Mouse (Mus musculus) adrenal gland, postnatal 10 days (tissue): ENCODE data around the gene Ttc7b. TPM values are rescaled to one million over a fixed set of nuclear protein-coding genes. Genes with fewer than 3 reads are reported as not detected.
A peak's percentile ranks its signal among the peaks of the same experiment; 100 is the strongest.

ENCODE experiments used
- DNase-seq: peaks from one replicate; pipeline ENCODE4 v3.0.0; 2021; ENCODE audit warnings: mixed read lengths
- total RNA-seq, 2 experiments: library from RNA; stranded (reverse); gene quantifications; 2 replicates each; pipeline ENCODE4 v1.2.3; 2021

Gene Ttc7b
- total RNA-seq, 2 experiments from 2014 or later, result 63.4 to 85.3 TPM

GRCm38 (mm10) chr12:100303141-100303540 is 217.5 kb downstream of the Ttc7b start:
- no peak for DNase-seq

- no peak for DNase-seq
Observed at GRCm38 (mm10) chr12:100300446-100300845, 220.2 kb downstream of the Ttc7b start.

GRCm38 (mm10) chr12:100299322-100299726 is 221.3 kb downstream of the Ttc7b start:
- DNase-seq, result peak; percentile 41

GRCm38 (mm10) chr12:100298788-100299187 is 221.8 kb downstream of the Ttc7b start:
- DNase-seq, result no peak

GRCm38 (mm10) chr12:100297961-100298360 is 222.7 kb downstream of the Ttc7b start:
- DNase-seq, result no peak

- no peak for DNase-seq
Observed at GRCm38 (mm10) chr12:100294457-100294856, 226.2 kb downstream of the Ttc7b start.

- DNase-seq, result no peak
Observed at GRCm38 (mm10) chr12:100293956-100294355, 226.7 kb downstream of the Ttc7b start.

- DNase-seq, result no peak
Observed at GRCm38 (mm10) chr12:100290711-100291685, 229.6 kb downstream of the Ttc7b start.

GRCm38 (mm10) chr12:100290178-100290531 is 230.5 kb downstream of the Ttc7b start:
- no peak for DNase-seq

GRCm38 (mm10) chr12:100289267-100290177 is 231.1 kb downstream of the Ttc7b start:
- peak; percentile 88 for DNase-seq

- no peak for DNase-seq
Observed at GRCm38 (mm10) chr12:100288018-100288417, 232.6 kb downstream of the Ttc7b start.

GRCm38 (mm10) chr12:100287565-100287964 is 233.1 kb downstream of the Ttc7b start:
- DNase-seq, result no peak

GRCm38 (mm10) chr12:100283283-100283682 is 237.3 kb downstream of the Ttc7b start:
- DNase-seq, result no peak

- peak; percentile 34 for DNase-seq
Observed at GRCm38 (mm10) chr12:100282025-100282885, 238.4 kb downstream of the Ttc7b start.

GRCm38 (mm10) chr12:100280972-100281794 is 239.4 kb downstream of the Ttc7b start:
- peak; percentile 75 for DNase-seq

- no peak for DNase-seq
Observed at GRCm38 (mm10) chr12:100279898-100280297, 240.7 kb downstream of the Ttc7b start.

GRCm38 (mm10) chr12:100278358-100278757 is 242.3 kb downstream of the Ttc7b start:
- DNase-seq, result no peak

GRCm38 (mm10) chr12:100277534-100277905 is 243.1 kb downstream of the Ttc7b start:
- no peak for DNase-seq

GRCm38 (mm10) chr12:100276607-100277533 is 243.8 kb downstream of the Ttc7b start:
- DNase-seq, result peak; percentile 62

GRCm38 (mm10) chr12:100275850-100276249 is 244.8 kb downstream of the Ttc7b start:
- peak; percentile 91 for DNase-seq
